Mouse (Mus musculus) heart, adult 2 months (tissue): ENCODE results near the gene Cdhr1. TPM values are rescaled to one million over a fixed set of nuclear protein-coding genes. Genes with fewer than 3 reads are reported as not detected.
A peak's percentile ranks its signal among the peaks of the same experiment; 100 is the strongest.

Experiments used
- DNase-seq, 2 experiments: peaks; one replicate each; pipeline ENCODE4 v3.0.0; 2021
- H3K27ac ChIP-seq: fragments of 200-600 bp; 2 replicates; pipeline ENCODE4 v1.8.1; 2022
- H3K27me3 ChIP-seq: fragments of 200-500 bp; 2 replicates; pipeline ENCODE4 v1.6.1; 2012; ENCODE audit warnings: mild to moderate bottlenecking, low read length, inconsistent platforms, mixed read lengths; ENCODE audit not compliant: control insufficient read depth, insufficient read depth
- H3K36me3 ChIP-seq: fragments of 200-500 bp; 2 replicates; pipeline ENCODE4 v1.6.1; 2012; ENCODE audit warnings: low read length, inconsistent platforms; ENCODE audit not compliant: control insufficient read depth, insufficient read depth
- H3K4me1 ChIP-seq: fragments of 200-500 bp; 2 replicates; pipeline ENCODE4 v1.6.1; 2011; ENCODE audit warnings: low read length; ENCODE audit not compliant: control insufficient read depth, insufficient read depth
- H3K4me3 ChIP-seq: fragments of 200-600 bp; 2 replicates; pipeline ENCODE4 v1.8.1; 2022
- H3K79me2 ChIP-seq: fragments of 200-500 bp; replicated peaks from 2 replicates; pipeline ENCODE4 v1.6.1; 2012; ENCODE audit warnings: mild to moderate bottlenecking, inconsistent platforms, low read length, moderate library complexity, mixed read lengths; ENCODE audit not compliant: control insufficient read depth, insufficient read depth
- H3K9ac ChIP-seq: fragments of 200-500 bp; 2 replicates; pipeline ENCODE4 v1.6.1; 2012; ENCODE audit warnings: low read depth, mild to moderate bottlenecking, control low read depth, inconsistent platforms, low read length, mixed read lengths
- CTCF ChIP-seq: fragments of 200-600 bp; IDR thresholded peaks from 2 replicates; pipeline ENCODE4 v1.8.1; 2022; ENCODE audit warnings: antibody characterized with exemption, mild to moderate bottlenecking, moderate library complexity
- EP300 ChIP-seq: fragments of 200-500 bp; IDR thresholded peaks from 2 replicates; pipeline ENCODE4 v1.6.1; 2011; ENCODE audit warnings: low read depth, low read length, control low read depth; ENCODE audit not compliant: insufficient read depth
- POLR2A ChIP-seq: fragments of 200-500 bp; IDR thresholded peaks from 2 replicates; pipeline ENCODE4 v1.6.1; 2011; ENCODE audit warnings: mild to moderate bottlenecking, low read depth, low read length, control low read depth; ENCODE audit not compliant: insufficient read depth
- WGBS: fragments of 180-500 bp; shearing (Covaris S2); methylation state at CpG from one replicate; pipeline ENCODE4 v1.1.7; 2018; 5-methylcytosine and 5-hydroxymethylcytosine counted together
- intact Hi-C: fragments of 180-260 bp; cut with DNase I; formaldehyde crosslinking; loops from one replicate; pipeline ENCODE4 v1.15.1; 2025
- polyA plus RNA-seq: library from polyadenylated mRNA; depleted of rRNA; stranded (reverse); fragments of >200 nt; gene quantifications from 2 replicates; pipeline ENCODE4 v1.2.3, GENCODE M21; 2012
- total RNA-seq, 2 experiments: library from RNA; stranded (reverse); gene quantifications; 2 replicates each; pipeline ENCODE4 v1.2.3; 2021

Cdhr1 gene
- total and polyA plus RNA-seq, 3 experiments = 0.08 to 0.16 TPM; not detected in 1

DNA sequence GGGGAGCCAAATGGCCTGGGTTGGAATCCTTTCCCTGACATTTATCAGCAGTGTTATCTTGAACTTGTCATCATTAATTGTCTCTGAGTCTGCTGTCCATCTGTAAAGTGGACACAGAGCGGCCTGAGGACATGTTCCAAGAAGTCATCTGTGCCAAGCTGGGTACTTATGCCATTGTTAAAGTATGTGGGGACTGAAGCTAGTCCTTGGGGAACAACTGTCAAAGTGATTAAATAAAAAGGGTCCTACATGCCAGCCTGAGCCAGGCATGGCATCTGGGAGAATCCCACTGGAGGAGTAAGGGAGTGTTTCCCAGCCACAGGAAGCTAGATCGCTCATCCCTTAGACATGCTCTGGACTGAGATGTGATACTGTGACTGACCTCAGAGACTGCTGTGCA is 12.3 kb upstream of the Cdhr1 start:
- Histone ChIP-seq H3K36me3 (no peaks in the 10 kb centered on the region), H3K4me1 (0 out of 2 replicates have a peak, but pooled peaks cover 1% of the 10 kb centered on the region), H3K79me2 (no peaks in the 10 kb centered on the region), H3K4me3 (no peak overlapping the region), H3K27me3 (no peaks in the 10 kb centered on the region), H3K9ac (no peak overlapping the region), H3K27ac (no peak overlapping the region)
- 62% methylated on average over 2 of the region's 2 CpGs for WGBS
- DNase-seq = no peak
- no peak for TF ChIP-seq EP300
- no peak for TF ChIP-seq POLR2A
- TF ChIP-seq CTCF = no peak
- intact Hi-C loops = no loop called here

DNA sequence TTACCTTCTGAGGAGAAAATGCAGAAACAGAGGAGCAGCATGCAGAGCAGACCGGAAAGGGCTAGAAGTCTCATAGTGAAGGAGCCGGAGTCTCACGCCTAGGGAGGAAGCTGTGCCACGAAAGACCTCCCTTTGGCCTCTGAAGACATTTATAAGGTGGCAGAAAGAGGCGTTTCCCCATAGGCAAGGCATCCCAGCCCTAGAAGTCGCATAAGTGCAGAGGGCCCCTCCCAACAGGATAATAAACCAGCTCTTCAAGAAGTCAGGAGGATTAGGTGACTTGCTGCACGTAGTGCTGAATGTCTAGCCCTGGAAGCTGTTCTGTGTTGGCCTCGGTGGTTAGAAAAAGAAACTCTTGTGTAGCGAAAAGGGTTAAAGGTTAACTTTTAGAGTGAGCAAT is 11.8 kb upstream of the Cdhr1 start:
- DNase-seq = no peak
- Histone ChIP-seq H3K79me2 (no peaks in the 10 kb centered on the region), H3K27ac (no peak overlapping the region), H3K9ac (no peak overlapping the region), H3K4me3 (no peak overlapping the region), H3K36me3 (no peaks in the 10 kb centered on the region), H3K27me3 (no peaks in the 10 kb centered on the region), H3K4me1 (peaks cover 1% of the 10 kb centered on the region; the same call in 1 of the 2 replicates)
- 62% methylated on average over 9 of the region's 9 CpGs for WGBS
- TF ChIP-seq POLR2A (no peak), CTCF (no peak), EP300 (no peak)
- intact Hi-C loops = no loop called here

DNA sequence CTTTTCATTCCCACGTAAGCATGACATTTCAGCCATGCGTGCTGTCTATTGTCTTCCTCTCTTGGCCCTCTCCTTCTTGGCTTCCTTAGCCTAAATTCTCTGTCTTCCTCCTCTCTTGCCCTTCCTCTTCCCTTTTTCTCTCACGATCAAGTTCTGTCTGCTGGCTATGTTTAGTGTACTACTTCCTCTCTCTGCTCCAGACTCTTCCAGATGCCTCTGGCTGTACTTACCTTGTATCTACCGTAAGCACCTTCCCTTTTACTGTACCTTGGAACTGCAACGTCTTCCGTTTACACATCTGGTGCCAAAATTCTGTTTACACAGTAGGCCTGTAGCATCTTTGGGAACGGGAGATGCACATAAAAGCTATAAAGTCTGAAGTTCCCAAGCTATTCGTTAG is 11.3 kb upstream of the Cdhr1 start:
- no peak for DNase-seq
- Histone ChIP-seq H3K27ac (no peak overlapping the region), H3K36me3 (no peaks in the 10 kb centered on the region), H3K9ac (no peak overlapping the region), H3K79me2 (no peaks in the 10 kb centered on the region), H3K4me3 (no peak overlapping the region), H3K27me3 (no peaks in the 10 kb centered on the region), H3K4me1 (peaks cover 4% of the 10 kb centered on the region)
- 63% methylated on average over 8 of the region's 8 CpGs for WGBS
- no peak for TF ChIP-seq EP300
- no peak for TF ChIP-seq POLR2A
- TF ChIP-seq CTCF = no peak
- intact Hi-C loops = no loop called here

DNA sequence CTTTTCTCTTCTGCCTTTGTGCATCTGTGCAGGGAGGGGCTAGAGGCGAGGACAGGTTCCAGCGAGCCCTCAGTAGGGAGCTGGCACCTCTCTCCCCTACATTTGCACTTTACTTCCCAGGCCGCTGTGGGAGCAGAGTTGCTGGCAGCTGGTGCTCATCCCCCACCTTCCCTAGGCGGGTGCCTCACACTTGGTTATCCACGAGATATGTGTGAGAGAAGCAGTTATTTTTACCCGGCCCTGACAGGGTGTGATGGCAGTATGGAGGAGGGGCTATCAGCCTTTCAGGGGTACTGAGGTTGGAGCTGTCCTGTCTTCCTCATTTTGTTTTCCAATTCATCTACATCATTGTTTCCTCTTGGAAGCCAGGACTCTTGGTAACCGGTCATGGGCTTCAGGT is 7.7 kb upstream of the Cdhr1 start:
- no peaks in the 10 kb centered on the region for H3K36me3 ChIP-seq
- no peak overlapping the region for H3K4me3 ChIP-seq
- WGBS = 17% methylated on average over 7 of the region's 7 CpGs
- TF ChIP-seq EP300 (no peak), CTCF (no peak), POLR2A (no peak)
- no peak for DNase-seq
- intact Hi-C loops = no loop called here
- no peaks in the 10 kb centered on the region for H3K79me2 ChIP-seq
- H3K27ac ChIP-seq = no peak overlapping the region
- H3K27me3 ChIP-seq = no peaks in the 10 kb centered on the region
- peaks cover 4% of the 10 kb centered on the region for H3K4me1 ChIP-seq
- H3K9ac ChIP-seq = no peak overlapping the region

DNA sequence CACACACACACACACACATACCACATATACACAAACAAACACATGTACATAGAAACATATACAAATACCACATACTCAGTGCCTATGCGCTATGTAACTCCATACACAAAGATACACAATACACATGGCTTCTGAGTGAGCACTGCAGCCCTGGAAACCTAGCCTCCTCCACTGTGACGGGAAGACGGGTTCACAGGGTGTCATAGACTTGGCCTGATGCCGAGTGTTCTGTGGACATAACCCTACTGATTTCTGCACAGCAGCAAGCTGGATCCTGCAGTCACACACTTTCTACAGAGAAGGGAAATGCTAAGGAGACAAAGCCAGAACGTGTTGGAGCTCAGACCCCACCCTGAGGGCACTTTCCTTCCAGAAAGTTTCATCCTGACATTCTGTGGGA is 6.6 kb upstream of the Cdhr1 start:
- TF ChIP-seq POLR2A (no peak), EP300 (no peak), CTCF (no peak)
- intact Hi-C loops = no loop called here
- no peaks in the 10 kb centered on the region for H3K79me2 ChIP-seq
- DNase-seq = peak; percentile 16 to 24
- no peak overlapping the region for H3K9ac ChIP-seq
- no peaks in the 10 kb centered on the region for H3K36me3 ChIP-seq
- no peaks in the 10 kb centered on the region for H3K27me3 ChIP-seq
- peaks cover 4% of the 10 kb centered on the region for H3K4me1 ChIP-seq
- no peak overlapping the region for H3K4me3 ChIP-seq
- H3K27ac ChIP-seq = no peak overlapping the region
- WGBS = 18% methylated on average over 5 of the region's 5 CpGs

DNA sequence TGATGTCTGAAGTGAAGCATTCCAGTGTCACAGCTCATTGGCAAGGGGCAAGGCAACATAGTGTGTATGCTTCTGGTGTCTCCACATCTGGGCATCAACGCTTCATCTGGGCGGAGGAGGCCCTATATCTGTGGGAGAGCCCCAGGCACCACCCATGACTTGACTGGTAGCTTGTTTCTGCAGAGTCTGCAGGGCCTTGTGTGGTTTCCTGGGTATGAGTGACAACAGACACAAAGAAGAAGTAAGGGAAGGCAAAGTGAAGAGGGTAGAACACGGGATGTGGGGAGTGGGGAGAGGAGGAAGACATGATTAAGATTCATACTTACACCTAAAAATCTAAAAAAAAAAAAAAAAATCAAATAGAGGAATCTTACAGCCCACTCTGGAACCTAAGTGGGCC is 4.3 kb upstream of the Cdhr1 start:
- H3K4me1 ChIP-seq = peaks cover 4% of the 10 kb centered on the region
- intact Hi-C loops = no loop called here
- H3K27me3 ChIP-seq = peaks cover 4% of the 10 kb centered on the region
- H3K4me3 ChIP-seq = no peak overlapping the region
- no peaks in the 10 kb centered on the region for H3K79me2 ChIP-seq
- no peak for DNase-seq
- no peak overlapping the region for H3K9ac ChIP-seq
- no peaks in the 10 kb centered on the region for H3K36me3 ChIP-seq
- 81% methylated on average over 3 of the region's 3 CpGs for WGBS
- H3K27ac ChIP-seq = no peak overlapping the region
- TF ChIP-seq EP300 (no peak), CTCF (no peak), POLR2A (no peak)

DNA sequence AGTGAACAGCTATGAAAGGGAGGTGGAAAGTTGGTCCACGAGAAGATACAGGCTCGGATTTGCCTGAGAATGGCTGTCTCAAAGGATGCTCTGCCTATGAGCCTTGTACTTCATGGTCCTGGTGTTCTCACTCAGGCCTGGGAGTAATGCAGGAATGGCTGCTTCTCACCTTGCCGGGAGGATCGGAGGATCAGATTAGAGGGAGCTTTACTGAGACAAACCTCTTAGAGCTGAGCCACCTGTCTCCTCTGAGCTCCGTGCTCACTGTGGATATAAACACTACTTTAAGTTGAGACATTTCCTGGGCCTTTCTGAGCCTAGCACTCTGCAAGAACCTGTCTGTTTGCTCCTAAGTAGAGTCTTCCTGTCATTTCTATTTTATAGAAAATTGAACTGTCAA is 3.4 kb upstream of the Cdhr1 start:
- no peak overlapping the region for H3K4me3 ChIP-seq
- H3K79me2 ChIP-seq = no peaks in the 10 kb centered on the region
- H3K27ac ChIP-seq = no peak overlapping the region
- 68% methylated on average over 5 of the region's 5 CpGs for WGBS
- no peaks in the 10 kb centered on the region for H3K36me3 ChIP-seq
- peaks cover 6% of the 10 kb centered on the region for H3K27me3 ChIP-seq
- H3K9ac ChIP-seq = no peak overlapping the region
- no peak for DNase-seq
- H3K4me1 ChIP-seq = peaks cover 4% of the 10 kb centered on the region
- intact Hi-C loops = no loop called here
- TF ChIP-seq POLR2A (no peak), EP300 (no peak), CTCF (no peak)
